Mouse (Mus musculus) limb, embryonic 11.5 days (tissue): Measurements from ENCODE around the gene D2hgdh. TPM values are rescaled to one million over a fixed set of nuclear protein-coding genes. Genes with fewer than 3 reads are reported as not detected.
A peak's percentile ranks its signal among the peaks of the same experiment; 100 is the strongest.
"Not testable (repeated sequence)": the region's sequence is repeated elsewhere in the genome, so short reads cannot be mapped to it uniquely, and the experiment has no call there.

Experiments
- ATAC-seq: fragments of 200-750 bp; cut with Nextera tagmentation; 2 replicates; pipeline ENCODE4 v1.8.0; 2017; ENCODE audit warnings: low read depth; ENCODE audit not compliant: insufficient number of reproducible peaks, low FRiP score, low TSS enrichment
- DNase-seq: peaks from one replicate; pipeline ENCODE4 v3.0.0-alpha.2; 2015; ENCODE audit warnings: low spot score
- H3K27ac ChIP-seq: fragments of 300-500 bp; sonication (generic); replicated peaks from 2 replicates; pipeline ENCODE4 v1.5.1; 2014; ENCODE audit warnings: low read depth, mild to moderate bottlenecking, low read length
- H3K27me3 ChIP-seq: fragments of 300-500 bp; sonication (generic); 2 replicates; pipeline ENCODE4 v1.6.1; 2014; ENCODE audit warnings: mild to moderate bottlenecking, low read length, mixed read lengths; ENCODE audit not compliant: control insufficient read depth, insufficient read depth
- H3K36me3 ChIP-seq: fragments of 300-500 bp; sonication (generic); 2 replicates; pipeline ENCODE4 v1.6.1; 2014; ENCODE audit warnings: mild to moderate bottlenecking, low read length, moderate library complexity, mixed read lengths; ENCODE audit not compliant: control insufficient read depth, insufficient read depth
- H3K4me1 ChIP-seq: fragments of 300-500 bp; sonication (generic); 2 replicates; pipeline ENCODE4 v1.6.1; 2014; ENCODE audit warnings: low read length, mixed read lengths; ENCODE audit not compliant: control insufficient read depth, insufficient read depth
- H3K4me2 ChIP-seq: fragments of 300-500 bp; sonication (generic); 2 replicates; pipeline ENCODE4 v1.6.1; 2014; ENCODE audit warnings: low read depth, mild to moderate bottlenecking, moderate library complexity; ENCODE audit not compliant: severe bottlenecking
- H3K4me3 ChIP-seq: fragments of 300-500 bp; sonication (generic); 2 replicates; pipeline ENCODE4 v1.5.1; 2014; ENCODE audit warnings: low read depth, low read length
- H3K9ac ChIP-seq: fragments of 300-500 bp; sonication (generic); 2 replicates; pipeline ENCODE4 v1.6.1; 2014; ENCODE audit warnings: mild to moderate bottlenecking, low read length
- H3K9me3 ChIP-seq: fragments of 300-500 bp; sonication (generic); 2 replicates; pipeline ENCODE4 v1.6.1; 2016; ENCODE audit warnings: low read length; ENCODE audit not compliant: control insufficient read depth
- WGBS: fragments of 180-500 bp; shearing (Covaris S2); extraction: QIAGEN DNeasy Blood & Tissue Kit; methylation state at CpG from one replicate; pipeline ENCODE4 v1.1.7; 2014; 5-methylcytosine and 5-hydroxymethylcytosine counted together
- polyA plus RNA-seq: library from polyadenylated mRNA; unstranded; fragments of >200 nt; fragmentation: Nextera tagmentation; extraction: Ambion mirVana; gene quantifications from 2 replicates; pipeline ENCODE4 v1.2.1, GENCODE M21; 2014

D2hgdh gene
- polyA plus RNA-seq, 1 experiment from 2014 or later: 11.7 TPM

GRCm38 (mm10) chr1:93823796-93824495 is 763 bp upstream of the D2hgdh start:
- H3K9ac ChIP-seq: no peak overlapping the region

GRCm38 (mm10) chr1:93825105-93825674 is 481 bp downstream of the D2hgdh start:
- Histone ChIP-seq H3K27me3 (no peaks in the 10 kb centered on the region), H3K36me3 (0 out of 2 replicates have a peak, but pooled peaks cover 2% of the 10 kb centered on the region), H3K9ac (peak overlapping the region; percentile 76), H3K9me3 (no peaks in the 10 kb centered on the region), H3K4me1 (0 out of 2 replicates have a peak, but pooled peaks cover 6% of the 10 kb centered on the region), H3K27ac (peak overlapping the region; percentile 84), H3K4me2 (peak overlapping the region; percentile 80), H3K4me3 (peak overlapping the region; percentile 50)
- under 1% methylated on average over 30 of the region's 30 CpGs for WGBS
- peak; percentile 93 for DNase-seq
- ATAC-seq: peak; percentile 96

More at GRCm38 (mm10) chr1:93823796-93824495, 763 bp upstream of the D2hgdh start:
- Histone ChIP-seq H3K36me3 (peaks cover 6% of the 10 kb centered on the region; the same call in 1 of the 2 replicates), H3K27me3 (no peaks in the 10 kb centered on the region), H3K4me3 (no peak overlapping the region), H3K4me1 (0 out of 2 replicates have a peak, but pooled peaks cover 6% of the 10 kb centered on the region), H3K27ac (no peak overlapping the region), H3K4me2 (no peak overlapping the region; the same call in 1 of the 2 replicates), H3K9me3 (no peaks in the 10 kb centered on the region)
- no peak for DNase-seq
- ATAC-seq: no peak
- 82% methylated on average over 3 of the region's 3 CpGs for WGBS

- Histone ChIP-seq H3K9ac (peak overlapping the region; percentile 76), H3K4me3 (peak overlapping the region; percentile 50), H3K27me3 (no peaks in the 10 kb centered on the region), H3K27ac (peak overlapping the region; percentile 84), H3K9me3 (no peaks in the 10 kb centered on the region), H3K4me1 (0 out of 2 replicates have a peak, but pooled peaks cover 6% of the 10 kb centered on the region), H3K4me2 (peak overlapping the region; percentile 80), H3K36me3 (0 out of 2 replicates have a peak, but pooled peaks cover under 1% of the 10 kb centered on the region)
- WGBS: 47% methylated on average over 27 of the region's 27 CpGs
- peak; percentile 43 for DNase-seq
- no peak for ATAC-seq
These were observed 1.2 kb downstream of the D2hgdh start for GRCm38 (mm10) chr1:93825771-93826539.

GRCm38 (mm10) chr1:93826540-93826835 is 1.8 kb downstream of the D2hgdh start:
- H3K4me2 ChIP-seq: peak overlapping the region; percentile 80; the same call in 1 of the 2 replicates
- H3K9ac ChIP-seq: no peak overlapping the region
- no peak overlapping the region for H3K27ac ChIP-seq
- no peak for ATAC-seq
- H3K27me3 ChIP-seq: no peaks in the 10 kb centered on the region
- 95% methylated on average over 9 of the region's 9 CpGs for WGBS
- H3K4me1 ChIP-seq: 0 out of 2 replicates have a peak, but pooled peaks cover 6% of the 10 kb centered on the region
- no peaks in the 10 kb centered on the region for H3K9me3 ChIP-seq
- no peaks in the 10 kb centered on the region for H3K36me3 ChIP-seq
- H3K4me3 ChIP-seq: no peak overlapping the region
- no peak for DNase-seq

- H3K4me2 ChIP-seq, H3K9ac ChIP-seq, H3K27me3 ChIP-seq, H3K36me3 ChIP-seq, H3K4me1 ChIP-seq, ATAC-seq, H3K4me3 ChIP-seq, H3K9me3 ChIP-seq, DNase-seq, H3K27ac ChIP-seq: not testable (repeated sequence)
- 78% methylated on average over 2 of the region's 4 CpGs for WGBS
These were observed 8.1 kb downstream of the D2hgdh start for GRCm38 (mm10) chr1:93832754-93833360.

- no peaks in the 10 kb centered on the region for H3K9me3 ChIP-seq
- H3K27ac ChIP-seq: no peak overlapping the region
- no peak overlapping the region for H3K9ac ChIP-seq
- WGBS: 82% methylated on average over 7 of the region's 7 CpGs
- ATAC-seq: no peak
- H3K4me1 ChIP-seq: no peaks in the 10 kb centered on the region
- H3K4me2 ChIP-seq: no peak overlapping the region
- DNase-seq: no peak
- no peaks in the 10 kb centered on the region for H3K27me3 ChIP-seq
- no peak overlapping the region for H3K4me3 ChIP-seq
- peaks cover 3% of the 10 kb centered on the region; the same call in 1 of the 2 replicates for H3K36me3 ChIP-seq
These were observed 10.0 kb downstream of the D2hgdh start for GRCm38 (mm10) chr1:93834671-93835150.

GRCm38 (mm10) chr1:93835211-93835610 is 10.5 kb downstream of the D2hgdh start:
- no peak for ATAC-seq

More at GRCm38 (mm10) chr1:93835211-93835610, 10.5 kb downstream of the D2hgdh start:
- Histone ChIP-seq H3K9me3 (no peaks in the 10 kb centered on the region), H3K9ac (no peak overlapping the region), H3K4me3 (no peak overlapping the region), H3K4me1 (no peaks in the 10 kb centered on the region), H3K36me3 (peaks cover 3% of the 10 kb centered on the region; the same call in 1 of the 2 replicates), H3K4me2 (no peak overlapping the region), H3K27me3 (no peaks in the 10 kb centered on the region), H3K27ac (no peak overlapping the region)
- DNase-seq: no peak
- 96% methylated on average over 4 of the region's 4 CpGs for WGBS
